Mouse (Mus musculus): ENCODE measurements around the gene Ramp2.
A peak's percentile ranks its signal among the peaks of the same experiment; 100 is the strongest.

Ramp2 gene

DNA sequence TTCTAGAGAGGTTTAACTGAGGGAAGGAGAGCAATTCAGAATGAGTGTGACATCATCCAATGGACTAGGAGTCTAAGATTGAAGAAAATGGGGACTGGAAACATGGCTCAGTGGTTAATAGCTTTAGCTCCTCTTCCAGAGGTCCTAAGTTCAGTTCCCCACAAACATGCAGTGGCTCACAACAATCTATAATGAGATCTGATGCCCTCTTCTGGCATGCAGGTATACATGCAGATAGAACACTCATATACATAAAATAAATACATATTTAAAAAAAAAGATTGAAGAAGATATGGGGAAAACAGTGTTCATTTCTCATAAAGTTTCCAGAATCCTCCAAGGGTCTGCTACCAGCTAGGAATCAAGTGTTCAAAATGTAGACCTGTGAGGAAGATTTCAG is 10.4 kb upstream of the Ramp2 start:
- no peak for DNase-seq (ENCODE audit: low spot score in 2 of 2)

DNA sequence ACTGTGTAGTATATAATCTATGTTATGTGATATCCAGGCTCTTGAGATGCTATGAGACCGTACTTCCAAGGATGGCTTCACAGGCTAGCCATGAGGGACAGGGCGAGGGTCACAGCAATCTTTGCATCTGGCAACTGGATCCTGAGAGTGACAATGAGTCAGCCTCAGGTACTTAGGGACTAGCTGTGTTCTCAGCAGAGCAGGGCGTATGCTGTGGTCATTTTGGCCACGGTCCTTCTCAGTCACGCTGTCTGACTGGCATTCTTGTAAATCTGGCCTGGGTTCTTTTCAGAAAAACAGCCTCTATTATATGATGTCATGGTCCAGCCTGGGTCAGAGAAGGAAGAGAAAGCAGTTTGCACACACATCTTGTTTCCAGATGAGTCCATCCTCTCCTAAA is 9.0 kb upstream of the Ramp2 start:
- no peak for DNase-seq (ENCODE audit: low spot score in 2 of 2)

DNA sequence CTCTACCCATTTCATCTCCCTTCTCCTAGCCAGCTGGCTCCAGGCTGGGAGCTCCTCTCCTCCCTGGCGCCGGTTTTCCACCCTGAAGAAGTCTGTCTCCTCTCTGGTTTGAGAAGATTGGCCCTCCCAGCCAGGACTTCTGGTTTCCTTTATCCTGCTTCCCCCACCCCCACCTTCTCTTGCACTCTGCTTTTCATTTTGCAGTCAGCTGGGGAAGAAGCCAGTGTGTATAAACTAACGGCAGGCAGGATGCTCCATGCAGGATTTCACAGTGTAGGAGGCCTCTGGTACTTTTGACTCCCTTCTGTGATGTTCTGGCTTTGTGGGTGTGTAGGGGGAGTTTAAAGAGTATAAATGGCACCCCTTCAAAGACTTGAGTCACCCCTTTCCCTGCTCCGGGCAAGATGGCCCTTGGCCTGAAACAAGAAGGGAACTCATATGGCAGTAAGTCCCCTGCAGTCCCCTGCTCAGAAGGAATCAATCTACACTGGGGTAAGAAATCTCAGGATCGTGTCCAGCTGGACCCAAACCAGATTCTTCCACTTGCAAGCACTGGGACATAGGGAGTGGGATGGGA is 7.7 kb upstream of the Ramp2 start:
- DNase-seq (ENCODE audit: low spot score in 2 of 2), result no peak

DNA sequence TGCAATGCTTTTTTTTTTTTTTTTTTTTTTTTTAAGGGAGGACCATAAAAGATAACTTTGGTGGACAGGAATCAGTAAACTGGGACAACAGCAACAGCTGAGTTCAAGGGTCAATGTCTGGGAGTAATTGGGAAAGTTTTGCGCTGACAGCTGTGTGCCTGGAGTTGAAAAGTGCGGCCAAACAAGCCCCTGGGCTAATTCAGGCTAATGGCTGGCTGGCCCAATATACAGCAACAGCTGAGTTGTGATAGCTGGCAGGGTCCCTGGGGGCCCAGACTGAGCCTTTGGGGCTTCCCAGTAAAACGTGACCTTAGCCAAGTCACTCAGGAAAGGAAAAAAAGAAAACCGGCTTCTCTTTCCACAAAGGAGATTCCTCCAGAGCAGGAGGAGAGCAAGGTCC is 757 bp upstream of the Ramp2 start:
- no peak for DNase-seq (ENCODE audit: low spot score in 2 of 2)

DNA sequence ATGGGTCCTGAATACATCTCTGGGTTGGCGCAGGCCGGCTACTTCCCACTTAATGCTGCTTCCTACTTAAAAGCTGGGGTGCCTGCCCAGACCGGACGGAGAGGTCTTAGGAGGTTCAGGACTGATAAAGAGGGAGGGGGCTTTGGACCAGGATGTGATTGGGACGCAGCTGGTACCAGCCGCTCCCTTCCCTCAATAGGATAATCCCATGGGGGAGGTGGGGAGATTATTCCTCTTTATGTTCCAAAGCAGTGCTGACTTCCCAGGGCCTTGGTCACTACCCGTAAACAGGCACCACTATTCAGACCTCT is 829 bp downstream of the Ramp2 start:
- DNase-seq (ENCODE audit: low spot score in 2 of 2), result no peak

DNA sequence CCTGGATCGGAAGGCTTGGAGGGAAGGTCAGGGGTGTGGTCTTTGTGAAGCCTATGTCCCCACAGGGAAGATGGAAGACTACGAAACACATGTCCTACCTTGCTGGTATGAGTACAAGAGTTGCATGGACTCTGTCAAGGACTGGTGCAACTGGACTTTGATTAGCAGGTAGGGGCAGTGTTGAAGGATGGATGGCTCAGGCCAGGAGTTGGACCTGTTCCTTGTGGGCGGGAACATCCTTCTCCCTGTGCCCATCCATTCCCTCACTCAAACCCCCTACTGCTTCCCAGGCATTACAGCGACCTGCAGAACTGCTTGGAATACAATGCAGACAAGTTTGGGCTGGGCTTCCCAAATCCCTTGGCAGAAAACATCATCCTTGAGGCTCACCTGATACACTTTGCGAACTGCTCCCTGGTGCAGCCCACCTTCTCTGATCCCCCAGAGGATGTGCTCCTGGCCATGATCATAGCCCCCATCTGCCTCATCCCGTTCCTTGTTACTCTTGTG is 1.7 kb downstream of the Ramp2 start:
- no peak for DNase-seq (ENCODE audit: low spot score in 2 of 2)

DNA sequence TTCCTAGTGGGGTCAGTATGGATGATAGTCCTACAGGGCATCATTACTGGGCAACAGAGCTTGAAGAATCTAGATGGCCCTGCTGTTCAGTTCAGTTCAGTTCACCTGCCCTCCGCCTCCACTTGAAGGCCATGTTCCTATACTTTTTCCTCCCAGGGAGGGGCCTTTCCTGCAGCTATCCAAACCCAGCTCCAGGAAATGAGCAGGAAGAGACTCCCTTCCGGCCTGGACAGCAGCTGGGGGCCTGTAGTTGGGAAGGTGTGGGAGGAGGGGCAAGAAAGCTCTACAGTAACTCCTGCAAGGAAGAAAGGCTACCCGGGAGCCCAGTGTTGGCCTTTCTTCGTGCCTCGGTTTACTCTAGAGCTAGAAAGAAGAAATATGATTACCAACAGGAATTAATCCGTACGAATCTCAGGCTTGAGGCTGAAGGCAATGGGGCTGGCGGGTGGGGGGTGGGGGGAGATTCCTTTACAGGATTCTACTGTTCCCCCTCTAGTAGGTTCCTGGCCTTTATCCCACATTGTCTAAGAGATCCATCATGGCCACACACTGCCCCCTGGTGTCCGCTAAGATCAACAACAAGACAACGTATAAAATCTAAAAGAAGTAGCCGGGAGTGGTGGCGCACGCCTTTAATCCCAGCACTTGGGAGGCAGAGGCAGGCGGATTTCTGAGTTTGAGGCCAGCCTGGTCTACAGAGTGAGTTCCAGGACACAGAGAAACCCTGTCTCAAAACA is 2.6 kb downstream of the Ramp2 start:
- DNase-seq (ENCODE audit: low spot score in 2 of 2), result peak; percentile 50 to 77

DNA sequence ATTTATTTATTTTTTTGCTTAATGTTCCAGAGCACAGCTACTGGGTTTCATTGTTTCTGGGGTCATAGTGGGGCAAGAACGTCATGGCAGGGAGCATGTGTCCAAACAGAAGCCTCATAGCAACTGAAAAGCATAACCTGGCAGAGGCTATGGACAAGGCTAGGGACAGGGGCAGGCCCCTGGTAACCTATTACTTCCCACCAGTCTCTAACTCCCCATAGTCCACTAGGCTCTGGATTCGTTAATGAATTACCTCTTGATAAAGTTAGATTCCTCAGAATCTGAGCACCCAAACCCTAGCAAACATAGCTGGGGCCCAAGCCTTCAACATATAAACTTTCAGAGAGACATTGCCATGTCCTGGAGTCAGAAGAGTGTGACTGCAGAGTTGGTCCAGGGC is 5.2 kb downstream of the Ramp2 start:
- no peak for DNase-seq (ENCODE audit: low spot score in 2 of 2)

DNA sequence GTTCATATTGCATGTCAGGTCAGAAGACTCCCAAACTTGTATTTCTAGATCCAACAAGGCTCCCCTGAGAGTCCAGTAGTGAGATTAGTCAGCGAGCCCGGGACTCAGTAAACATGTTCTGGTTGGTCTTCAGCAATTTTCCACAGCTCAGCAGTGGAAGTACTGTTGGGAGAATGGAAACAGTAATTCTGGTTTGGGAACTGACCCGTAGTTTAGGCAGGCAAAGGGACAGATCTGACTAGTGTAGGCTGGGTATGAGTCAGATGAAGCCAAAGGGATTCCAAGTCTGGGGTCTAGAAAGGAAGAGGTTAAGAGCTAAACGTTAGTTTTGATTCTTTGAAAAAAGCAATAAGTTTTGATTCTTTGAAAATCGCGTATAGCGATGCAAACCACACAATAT is 7.1 kb downstream of the Ramp2 start:
- no peak for DNase-seq (ENCODE audit: low spot score in 2 of 2)

DNA sequence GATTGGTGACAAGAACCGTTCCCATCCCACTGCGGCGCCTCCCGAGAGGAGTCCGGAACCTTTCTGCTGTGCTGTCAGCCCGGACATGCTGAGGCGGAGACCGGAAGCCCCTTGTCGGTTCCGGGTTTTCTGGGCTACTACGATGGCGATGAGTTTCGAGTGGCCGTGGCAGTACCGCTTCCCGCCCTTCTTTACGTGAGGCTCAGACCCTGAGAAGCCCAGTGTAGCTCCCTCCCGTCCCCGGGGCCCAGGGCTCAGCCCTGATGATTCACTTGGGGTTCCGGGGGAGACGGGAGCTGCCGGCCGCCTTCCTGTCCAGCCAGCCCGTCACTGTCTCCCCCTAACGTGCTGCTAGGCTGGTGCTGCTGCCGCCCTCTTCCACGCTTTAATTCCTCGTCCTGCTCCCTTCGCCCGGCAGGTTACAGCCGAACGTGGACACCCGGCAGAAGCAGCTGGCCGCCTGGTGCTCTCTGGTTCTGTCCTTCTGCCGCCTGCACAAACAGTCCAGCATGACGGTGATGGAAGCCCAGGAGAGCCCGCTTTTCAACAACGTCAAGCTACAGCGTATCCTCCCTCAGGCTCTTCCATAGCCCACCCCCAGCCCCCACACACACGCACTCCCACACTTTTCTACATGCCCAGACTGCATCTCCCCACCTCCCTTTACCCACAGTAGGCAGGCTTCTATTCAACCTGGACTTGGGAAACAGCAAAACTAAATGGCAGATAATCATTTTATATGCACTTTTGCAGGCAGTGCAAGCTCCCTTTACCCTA is 8.0 kb downstream of the Ramp2 start, which contains the start of gene Vps25:
Vps25 (plus strand) TSS at position 95 of the 777 bp plus-strand sequence.
- DNase-seq (ENCODE audit: low spot score in 2 of 2), result peak; percentile 86 to 89

DNA sequence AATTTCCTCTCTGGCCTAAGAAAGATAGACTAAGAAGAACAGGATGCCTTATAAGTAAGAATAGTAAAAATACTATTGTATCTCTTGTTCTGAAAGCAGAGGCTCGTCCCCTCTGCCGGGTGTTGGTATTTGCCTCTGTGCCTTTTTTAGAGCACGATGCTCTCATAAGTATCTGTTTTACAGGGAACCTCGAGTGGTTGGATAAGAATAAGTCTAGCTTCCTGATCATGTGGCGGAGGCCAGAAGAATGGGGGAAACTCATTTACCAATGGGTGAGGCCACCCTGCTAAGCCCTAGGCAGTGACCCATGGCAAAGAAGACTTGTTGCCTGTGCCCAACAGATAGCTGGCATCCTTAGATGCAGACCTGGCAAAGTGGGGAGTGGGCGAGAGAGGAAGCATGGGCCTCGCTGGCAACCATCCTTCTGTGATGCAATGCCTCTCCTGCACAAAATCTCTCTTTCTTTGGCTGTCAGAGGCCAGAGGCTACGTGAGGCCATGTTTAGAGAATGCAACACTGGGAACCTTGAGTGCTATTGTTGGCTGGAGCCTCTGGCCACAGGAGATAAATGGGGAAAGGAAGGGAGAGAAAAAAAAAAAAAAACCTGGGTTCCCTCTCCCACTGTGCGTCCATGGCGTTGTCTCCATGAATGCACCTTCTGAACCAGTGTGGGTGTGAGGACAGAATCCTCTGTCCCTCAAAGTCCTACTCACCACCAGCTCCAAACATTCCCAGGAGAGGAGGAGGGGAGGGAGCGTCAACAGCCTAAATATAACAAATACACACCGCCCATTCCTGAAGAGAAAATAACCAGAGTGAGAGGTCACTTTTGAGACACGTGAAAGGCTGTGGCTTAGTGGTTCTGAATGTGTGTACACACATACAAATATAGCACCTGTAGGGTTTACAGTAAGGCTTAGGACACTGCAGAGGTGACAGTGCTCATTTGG is 10.3 kb downstream of the Ramp2 start:
- DNase-seq (ENCODE audit: low spot score in 2 of 2), result no peak

DNA sequence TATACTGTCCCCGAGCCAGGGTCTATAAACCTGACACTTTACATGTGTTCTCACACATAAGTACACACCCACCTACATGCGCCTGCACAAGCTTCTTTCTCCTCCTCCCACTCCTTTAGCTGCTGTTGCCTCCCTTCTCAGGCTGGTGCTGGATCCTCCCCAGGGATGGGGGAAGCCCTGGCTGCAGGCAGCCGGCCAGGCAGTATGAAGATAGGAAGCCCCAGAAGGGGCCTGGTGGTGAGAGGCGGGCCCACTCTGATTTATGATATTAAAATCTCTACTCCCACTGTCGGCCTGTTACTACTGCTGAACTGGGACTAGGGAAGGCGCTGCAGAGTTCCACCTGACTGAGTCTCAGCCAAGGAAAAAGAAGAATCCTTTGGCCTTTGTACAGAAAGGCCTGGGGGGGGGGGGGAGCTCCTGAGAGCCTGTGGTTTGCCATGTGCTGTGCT is 13.5 kb downstream of the Ramp2 start:
- peak; percentile 37 to 38 for DNase-seq (ENCODE audit: low spot score in 2 of 2)

DNA sequence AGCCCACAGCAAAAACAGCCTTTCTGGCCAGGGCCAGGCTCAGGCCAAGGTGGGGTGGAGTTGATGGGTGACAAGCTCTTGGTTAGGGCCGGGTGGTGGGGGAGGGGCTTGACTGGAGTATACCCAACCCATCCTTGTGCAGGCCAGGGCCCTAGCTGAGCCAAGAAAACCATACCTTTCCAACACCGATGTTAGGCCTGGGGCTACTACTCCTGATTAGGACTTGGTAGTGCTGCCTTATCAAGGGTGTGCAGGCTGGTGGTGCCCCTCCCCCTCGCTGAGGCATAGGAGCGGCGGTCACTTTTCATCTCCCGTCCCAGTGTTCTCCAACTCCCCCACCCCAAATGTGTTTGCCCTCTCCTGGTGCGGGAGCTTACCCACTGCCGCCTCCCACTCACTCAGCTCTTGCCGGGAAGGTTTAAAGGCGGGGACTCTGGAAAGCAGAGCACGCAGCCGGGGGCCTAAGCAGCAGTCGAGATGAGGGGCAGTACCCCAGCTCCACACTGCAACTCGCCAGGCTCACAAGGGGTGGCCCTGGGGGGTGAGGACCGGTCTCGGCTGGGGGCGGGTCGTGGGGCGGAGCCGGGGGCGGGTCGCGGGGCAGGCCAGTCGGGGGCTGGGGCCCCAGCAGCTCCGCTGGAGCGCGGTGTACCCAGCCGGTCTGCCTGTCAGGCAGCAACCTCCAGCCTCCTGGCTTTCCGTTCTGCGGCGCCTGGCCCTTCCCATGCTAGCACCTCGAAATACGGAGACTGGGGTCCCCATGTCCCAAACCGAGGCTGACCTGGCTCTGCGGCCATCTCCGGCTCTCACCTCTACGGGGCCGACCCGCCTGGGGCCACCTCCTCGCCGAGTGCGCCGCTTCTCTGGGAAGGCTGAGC is 14.4 kb downstream of the Ramp2 start, which contains the start of gene Wnk4:
Wnk4 (plus strand) TSS at position 620 of the 878 bp plus-strand sequence.
- DNase-seq (ENCODE audit: low spot score in 2 of 2), result peak; percentile 67 to 83

DNA sequence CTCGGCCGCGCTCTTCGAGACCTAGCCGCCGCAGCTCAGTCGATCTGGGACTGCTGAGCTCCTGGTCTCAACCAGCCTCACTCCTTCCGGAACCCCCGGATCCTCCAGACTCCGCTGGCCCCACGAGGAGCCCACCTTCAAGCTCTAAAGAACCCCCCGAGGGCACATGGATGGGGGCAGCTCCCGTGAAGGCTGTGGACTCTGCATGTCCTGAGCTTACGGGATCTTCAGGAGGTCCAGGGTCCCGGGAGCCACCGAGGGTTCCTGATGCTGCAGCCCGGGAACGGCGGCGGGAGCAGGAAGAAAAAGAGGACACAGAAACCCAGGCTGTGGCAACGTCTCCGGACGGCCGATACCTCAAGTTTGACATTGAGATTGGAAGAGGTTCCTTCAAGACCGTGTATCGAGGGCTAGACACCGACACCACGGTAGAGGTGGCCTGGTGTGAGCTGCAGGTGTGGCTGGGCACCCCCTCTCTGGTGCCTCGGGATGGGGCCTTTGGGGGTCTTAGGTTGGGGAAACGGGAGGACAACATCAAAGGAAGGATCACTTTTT is 15.1 kb downstream of the Ramp2 start:
- peak; percentile 48 to 78 for DNase-seq (ENCODE audit: low spot score in 2 of 2)

DNA sequence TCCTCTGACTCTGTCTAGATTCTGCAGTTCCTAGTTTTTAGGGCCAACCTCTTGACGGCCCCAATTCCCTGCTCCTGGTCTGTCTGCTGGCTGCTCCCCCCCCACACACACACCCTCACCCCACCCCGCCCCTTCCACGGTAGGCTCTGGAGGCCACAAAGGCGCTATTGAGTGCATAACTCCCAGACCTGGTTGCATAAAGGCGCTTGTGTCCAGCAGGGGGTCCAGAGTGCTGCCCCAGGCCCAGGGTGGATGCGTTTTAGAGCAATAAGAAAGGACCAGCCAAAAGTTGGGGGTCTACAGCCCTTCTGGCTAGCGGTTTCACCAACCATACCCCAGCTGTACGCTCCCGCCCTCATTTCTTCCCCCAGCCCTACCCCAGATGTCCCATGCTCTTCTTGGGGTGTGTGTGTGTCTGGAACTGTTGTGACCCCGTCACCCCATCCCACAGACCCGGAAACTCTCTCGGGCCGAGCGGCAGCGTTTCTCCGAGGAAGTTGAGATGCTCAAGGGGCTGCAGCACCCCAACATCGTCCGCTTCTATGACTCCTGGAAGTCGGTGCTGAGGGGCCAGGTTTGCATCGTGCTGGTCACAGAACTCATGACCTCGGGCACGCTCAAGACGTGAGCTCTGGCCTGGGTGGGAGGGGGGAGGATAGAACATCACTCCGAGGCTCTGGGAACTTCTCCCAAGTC is 16.6 kb downstream of the Ramp2 start:
- DNase-seq (ENCODE audit: low spot score in 2 of 2), result no peak

DNA sequence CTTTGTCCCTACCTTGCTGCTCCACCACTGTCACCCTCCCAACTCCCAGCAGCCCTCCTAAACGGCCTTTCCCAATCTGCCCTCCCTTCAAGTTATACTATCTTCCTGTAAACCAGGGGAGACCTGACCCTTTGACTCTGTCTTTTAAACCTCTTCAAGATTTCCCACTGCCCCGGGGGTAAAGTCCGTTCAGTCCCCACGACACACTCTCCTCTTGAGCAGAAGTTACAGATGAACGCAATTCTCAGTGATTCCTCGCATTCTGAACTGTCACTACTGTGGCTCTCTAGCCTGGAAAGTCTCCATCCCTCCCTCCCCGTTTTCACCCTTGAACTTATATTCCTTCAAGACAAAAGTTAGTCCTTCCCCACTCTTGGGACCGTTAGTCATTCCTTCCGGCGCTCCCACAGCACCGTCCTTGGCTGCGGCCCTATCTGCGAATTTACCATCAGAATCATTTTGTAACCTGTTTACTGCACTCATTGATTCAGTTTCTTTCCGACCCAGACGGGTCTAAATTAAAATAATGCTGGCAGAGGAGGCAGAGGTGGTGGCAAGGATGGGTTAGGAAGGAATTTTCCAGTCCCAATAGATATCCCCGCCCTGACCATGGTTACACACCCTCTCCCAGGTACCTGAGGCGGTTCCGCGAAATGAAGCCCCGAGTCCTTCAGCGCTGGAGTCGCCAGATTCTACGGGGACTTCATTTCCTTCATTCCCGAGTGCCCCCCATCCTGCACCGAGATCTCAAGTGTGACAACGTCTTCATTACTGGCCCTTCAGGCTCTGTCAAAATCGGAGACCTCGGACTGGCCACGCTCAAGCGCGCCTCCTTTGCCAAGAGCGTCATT is 17.5 kb downstream of the Ramp2 start:
- DNase-seq (ENCODE audit: low spot score in 2 of 2), result no peak

DNA sequence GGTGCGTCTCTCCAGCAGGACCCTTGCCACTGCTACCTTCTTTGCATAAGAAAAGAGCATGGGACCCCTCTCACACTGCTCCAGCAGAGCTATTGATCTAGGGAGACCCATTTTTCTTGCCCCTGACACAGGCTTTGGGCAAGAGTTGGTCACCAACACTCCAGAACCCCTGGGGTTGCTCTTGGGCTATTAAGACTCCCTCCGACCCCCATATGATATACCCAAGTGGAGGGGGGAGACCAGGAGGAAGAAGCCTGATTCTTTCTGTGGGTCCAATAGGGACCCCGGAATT is 18.1 kb downstream of the Ramp2 start:
- DNase-seq (ENCODE audit: low spot score in 2 of 2), result no peak

DNA sequence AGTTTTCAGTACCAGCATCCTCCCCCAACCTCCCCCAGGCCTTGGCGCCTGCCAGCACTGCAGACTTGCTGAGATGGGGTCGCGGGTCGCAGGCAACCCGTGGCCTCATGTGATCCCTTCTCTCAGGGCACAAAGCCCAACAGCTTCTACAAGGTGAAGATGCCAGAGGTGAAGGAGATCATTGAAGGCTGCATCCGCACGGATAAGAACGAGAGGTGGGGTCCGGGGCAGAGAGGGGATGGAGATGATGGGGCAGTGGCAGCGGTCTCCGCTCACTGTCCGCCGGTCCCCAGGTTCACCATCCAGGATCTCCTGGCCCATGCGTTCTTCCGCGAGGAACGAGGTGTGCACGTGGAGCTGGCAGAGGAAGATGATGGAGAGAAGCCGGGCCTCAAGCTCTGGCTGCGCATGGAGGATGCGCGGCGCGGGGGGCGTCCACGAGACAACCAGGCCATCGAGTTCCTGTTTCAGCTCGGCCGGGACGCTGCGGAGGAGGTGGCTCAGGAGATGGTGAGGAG is 19.2 kb downstream of the Ramp2 start:
- DNase-seq (ENCODE audit: low spot score in 2 of 2), result peak in 1 of 2 experiments; percentile 30

DNA sequence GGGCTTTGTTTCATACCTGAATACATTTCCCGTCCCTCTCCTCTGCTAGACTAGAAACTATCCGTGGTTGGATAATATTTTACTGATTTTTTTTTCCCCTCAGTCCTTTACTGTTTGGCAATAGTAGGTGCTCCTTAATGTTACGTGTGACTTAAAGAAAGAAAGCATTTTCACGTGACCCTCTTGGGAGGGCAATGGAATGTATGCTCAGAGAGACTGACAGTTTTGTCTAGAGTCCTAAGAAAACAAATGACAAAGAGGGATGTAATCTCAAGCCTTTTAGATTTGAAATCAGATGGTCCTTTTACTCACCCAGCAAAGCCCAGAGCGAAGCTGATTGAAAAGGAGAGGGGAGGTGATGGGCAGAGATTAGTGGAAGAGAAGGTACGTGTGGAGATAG is 20.1 kb downstream of the Ramp2 start:
- DNase-seq (ENCODE audit: low spot score in 2 of 2), result no peak

Measured in spleen, postnatal 10 days (tissue).